Mouse (Mus musculus): ENCODE data around the gene Lrrc39.
"Not testable (repeated sequence)": the region's sequence is repeated elsewhere in the genome, so short reads cannot be mapped to it uniquely, and the experiment has no call there.

Lrrc39 gene

DNA sequence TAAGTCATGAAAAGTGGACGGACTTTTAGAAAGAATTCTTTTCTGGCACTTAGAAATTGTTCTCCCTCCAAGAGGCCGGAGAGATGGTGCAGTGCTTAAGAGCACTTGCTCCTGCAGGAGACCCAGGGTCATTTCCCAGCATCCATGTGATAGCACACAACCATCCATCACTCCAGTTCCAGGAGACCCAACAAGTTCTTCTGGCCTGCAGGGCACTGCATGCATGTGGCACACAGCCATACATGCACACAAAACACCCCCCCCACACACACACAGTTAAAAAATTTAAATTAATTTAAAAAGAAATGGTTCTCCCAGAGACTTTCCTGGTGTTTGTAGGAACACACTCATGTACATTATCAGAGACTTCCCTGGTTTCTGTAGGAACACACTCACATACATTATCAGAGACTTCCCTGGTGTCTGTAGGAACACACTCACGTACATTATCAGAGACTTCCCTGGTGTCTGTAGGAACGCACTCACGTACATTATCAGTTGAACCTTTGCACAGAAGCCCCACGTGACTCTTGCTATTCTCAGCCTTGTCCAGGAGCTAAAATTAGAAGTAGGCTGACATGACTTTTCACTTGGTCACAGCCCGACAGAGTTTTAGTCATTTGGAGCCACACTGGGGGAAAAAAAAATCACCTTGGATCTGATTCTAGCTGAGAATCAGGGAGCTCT is at the start of gene Lrrc39:
TSS of gene Lrrc39 (plus strand) at position 566 of the 687 bp plus-strand sequence.
- DNase-seq: no peak

DNA sequence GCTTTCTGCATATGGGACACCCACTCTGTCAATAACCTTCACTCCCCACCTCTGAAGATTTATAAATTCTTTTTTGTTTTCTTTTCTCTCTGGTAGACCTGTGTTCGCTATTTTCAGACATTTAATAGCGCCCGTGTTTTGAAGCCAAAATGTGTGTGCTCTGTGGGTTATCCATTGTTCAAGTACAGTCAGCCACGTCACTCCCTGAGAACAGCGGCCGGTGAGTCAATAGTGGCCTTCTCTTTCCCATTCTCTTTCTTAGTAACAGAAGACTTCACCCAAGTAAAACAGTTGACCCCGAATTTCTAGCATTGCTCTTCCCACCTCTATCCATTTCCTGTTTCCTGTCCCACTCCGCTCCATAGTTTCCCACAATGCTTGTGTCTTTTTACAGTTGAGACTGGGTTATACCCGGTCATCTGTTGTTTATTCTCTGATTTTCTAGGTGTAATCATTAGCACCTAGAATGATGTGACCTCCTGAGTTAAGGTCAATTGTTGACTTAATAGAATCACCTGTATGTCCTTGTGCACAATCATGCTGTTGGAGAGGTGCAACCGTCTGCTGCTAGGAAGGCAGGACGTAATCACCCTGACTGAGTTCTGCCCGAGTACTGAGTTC is 42.5 kb upstream of the Lrrc39 start:
- no peak for DNase-seq

DNA sequence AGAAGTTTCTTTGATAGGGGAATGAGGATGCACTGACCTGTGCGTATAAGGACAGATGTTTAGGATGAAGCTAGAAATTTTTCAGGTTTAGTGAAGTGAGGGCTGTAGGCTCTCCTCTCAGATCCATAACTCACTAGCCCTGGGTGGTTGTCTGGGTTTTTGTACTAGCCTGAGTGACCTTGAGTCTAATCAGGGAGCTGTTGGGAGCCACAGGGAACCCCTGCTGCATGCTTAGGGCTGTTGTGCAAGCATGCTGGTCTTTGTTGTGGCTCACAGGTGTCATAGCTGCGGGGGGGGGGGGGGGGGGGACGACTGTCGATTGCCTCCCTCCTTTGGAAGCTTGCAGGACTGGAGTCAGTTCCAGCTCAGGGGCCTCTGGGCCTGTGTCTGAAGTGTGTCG is 33.0 kb upstream of the Lrrc39 start:
- no peak for DNase-seq

DNA sequence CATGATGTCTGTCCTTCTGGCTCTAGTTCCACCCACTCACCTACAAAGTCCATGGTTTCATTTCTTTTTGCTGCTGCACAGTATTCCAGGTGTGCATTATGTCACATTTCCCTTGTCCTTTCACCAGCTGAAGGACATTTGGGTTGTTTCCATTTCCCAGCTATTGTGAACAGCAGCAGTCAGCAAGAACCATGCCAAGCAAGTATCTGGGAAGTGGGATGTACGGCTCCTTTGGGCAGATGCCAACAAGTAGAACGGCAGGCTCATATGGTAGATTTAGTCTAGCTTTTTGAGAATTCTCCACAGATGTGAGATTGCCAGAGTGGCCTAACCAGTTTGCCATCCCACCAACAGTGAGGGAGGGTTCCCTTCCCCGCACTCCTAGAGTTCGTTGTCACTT is 31.9 kb upstream of the Lrrc39 start:
- DNase-seq: no peak

DNA sequence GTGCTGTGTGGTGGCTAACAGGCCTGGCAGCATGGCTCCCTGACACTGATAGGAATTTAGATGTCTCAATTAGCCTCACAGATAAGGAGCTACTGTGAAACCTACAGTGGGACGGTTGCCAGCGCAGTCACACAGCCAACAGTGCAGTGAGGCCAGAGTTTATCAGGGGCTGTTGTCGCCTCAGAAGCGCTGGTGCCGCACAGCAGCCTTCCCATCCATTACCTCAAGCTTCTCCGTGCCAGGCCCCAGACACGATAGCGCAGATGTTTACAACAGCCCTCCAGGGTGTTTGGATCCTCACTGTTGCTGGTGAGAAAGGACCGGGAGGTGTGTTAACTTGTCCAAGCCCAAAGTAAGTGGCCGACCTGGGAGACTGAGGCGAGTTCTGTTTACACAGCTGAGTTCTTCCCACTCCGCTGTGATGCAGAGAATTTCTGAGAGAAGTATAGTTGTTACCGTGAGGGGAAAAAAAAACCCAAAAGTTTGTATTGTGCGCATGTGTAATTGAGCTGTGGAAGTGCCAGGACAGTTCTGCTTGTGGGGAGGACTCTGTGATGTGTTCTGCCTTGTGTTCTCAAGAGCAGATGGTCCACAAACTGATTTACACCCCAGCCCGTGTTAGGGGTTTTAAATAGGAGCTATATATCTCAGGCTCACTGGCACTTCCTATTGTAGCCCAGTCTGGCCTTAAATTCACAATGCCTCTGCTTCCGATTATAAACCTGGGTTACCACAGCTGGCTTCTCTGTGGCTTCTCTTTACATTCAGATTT is 26.2 kb upstream of the Lrrc39 start:
- no peak for DNase-seq

DNA sequence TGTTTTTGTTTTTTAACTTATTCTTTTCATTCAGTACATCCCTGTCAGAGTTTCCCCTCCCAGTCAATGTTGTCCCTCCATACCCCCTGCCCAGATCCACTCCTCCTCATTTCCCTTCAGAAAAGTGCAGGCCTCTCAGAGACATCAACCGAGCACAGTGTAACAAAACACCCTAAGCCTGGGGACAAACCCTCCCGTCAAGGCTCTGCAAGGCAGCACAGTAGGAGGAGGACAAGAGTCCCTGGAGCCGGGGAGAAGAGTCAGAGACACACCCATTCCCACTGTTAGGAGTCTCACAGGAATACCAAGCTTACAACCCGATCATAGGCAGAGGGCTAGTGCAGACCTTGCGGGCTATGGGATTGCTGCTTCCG is 25.6 kb upstream of the Lrrc39 start:
- no peak for DNase-seq

DNA sequence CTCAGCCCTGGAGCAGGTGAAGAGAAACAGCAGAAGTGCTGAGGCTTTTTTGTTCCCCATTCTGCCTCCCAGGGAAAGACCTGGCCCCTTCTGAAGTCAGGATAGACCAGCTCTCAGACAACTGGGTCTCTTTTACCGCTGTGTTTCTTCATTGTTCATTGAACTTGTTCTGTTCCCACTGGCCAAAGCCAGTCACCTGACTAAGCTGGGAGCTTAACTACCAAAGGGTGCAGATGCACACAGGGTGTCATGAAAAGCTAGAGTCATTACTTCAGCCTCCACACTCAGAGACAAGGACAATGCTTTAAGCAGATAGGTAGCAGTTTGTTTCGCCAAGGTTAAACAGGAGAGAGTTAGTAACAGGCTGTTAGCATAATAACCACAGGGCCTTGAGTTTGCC is 20.7 kb upstream of the Lrrc39 start:
- no peak for DNase-seq

DNA sequence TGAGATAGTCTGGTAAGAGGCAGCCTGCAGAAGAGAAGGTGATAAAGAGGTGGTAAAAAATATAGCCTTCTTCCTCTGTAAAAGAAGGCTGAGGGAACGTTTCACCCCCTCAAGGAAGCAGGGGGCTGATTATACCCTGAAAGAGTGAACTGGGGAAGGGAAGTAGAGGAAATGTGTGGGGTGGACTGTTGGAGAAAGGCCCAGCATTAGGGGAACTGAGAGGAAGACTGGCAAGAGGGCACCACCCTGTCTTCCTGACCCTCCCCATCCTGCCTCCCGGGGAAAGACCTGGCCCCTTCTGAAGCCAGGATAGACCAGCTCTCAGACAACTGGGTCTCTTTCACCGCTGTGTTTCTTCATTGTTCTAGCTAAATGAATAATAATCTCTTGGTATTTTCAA is 20.2 kb upstream of the Lrrc39 start:
- DNase-seq: no peak

DNA sequence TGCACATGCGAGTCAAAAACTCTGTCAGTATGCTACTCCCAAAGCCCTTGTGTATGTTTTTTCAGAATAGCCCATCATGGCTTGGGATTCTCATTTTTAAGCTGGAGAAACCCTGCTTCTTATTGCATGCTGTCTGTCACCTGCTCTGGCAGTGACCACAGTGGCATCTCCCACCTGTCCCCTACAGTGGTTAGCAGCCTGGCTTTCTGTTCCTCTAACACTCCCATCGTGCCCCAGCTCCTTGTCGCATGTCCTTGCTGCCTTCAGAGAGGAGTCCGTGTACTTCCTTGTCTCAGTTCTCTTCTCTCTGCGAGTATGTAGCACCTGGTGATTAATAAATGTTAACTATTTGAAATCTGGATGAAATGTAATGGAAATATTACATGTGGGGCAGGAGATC is 15.3 kb upstream of the Lrrc39 start:
- no peak for DNase-seq

DNA sequence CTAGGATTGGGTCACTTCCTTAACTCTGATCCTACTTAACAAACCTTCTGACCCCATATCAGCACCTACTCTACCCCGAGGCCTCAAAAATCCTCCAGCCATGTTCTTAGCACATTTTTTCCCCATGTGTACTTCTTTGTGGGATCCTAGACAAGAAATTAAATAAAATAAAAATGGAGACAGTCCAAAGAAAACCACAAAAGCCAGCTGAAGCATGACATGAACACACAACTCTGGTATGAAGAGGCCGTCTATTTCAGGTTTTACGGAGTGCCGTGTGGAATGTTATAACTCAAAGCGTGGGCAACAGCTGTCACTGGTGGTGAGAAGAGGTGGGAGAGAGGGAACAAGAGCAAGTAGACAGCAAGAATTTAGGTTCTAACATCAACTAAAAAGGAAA is 11.4 kb upstream of the Lrrc39 start:
- DNase-seq: no peak

DNA sequence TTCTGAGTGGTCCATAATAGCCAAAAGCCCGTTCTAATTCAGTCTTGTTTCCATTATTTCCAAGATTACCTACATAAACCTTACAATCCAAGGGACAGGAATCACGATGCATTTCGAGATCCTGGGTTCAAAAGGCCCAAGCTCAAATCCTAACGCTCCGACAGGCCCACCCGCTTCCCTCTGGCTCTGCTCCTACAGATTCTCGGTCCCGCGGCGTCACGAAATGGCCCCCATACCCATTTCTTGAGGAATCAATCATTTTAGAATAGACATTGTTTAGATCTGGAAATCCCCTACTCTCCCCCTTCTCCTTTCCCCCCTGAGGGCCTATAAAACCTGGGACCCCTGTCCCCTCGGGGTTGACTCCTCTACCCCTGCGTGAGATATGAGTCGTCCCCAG is 1.5 kb upstream of the Lrrc39 start:
- DNase-seq: not testable (repeated sequence)

DNA sequence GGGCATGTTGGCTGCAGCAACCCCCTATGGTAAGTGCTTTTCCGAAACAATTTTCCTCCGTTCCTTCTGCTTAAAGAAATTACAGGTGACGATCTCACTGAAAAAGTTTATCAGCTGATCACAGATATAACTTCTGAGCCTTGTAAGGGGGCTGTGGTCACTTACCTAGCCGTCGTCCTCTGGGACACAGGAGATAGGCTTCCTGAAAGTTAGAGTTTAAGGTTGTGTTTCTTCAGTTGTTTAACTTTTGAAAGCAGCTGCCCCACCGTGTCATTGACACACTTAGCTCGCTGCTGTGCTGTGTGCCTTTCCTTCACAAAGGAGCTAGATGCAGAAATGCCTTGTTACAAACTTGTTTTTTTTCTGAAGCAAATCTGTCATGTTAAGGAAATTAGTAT is 321 bp downstream of the Lrrc39 start:
- no peak for DNase-seq

DNA sequence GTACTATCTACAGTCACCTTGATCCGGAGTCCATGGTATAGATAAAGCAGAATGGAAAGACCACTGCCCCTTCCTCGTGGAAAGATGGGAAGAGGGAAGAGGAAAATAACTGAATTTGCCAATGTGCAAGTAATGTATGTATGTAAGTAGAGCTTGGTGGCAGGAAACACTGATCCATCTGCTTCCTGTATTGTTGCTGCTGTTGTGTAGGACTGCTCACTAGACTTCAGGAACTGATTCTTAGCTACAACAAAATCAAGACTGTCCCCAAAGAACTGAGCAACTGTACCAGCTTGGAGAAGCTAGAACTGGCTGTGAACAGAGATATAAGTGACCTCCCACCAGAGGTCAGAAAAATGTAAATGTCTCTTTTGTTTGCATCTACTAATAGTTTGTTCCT is 7.9 kb downstream of the Lrrc39 start:
- no peak for DNase-seq

DNA sequence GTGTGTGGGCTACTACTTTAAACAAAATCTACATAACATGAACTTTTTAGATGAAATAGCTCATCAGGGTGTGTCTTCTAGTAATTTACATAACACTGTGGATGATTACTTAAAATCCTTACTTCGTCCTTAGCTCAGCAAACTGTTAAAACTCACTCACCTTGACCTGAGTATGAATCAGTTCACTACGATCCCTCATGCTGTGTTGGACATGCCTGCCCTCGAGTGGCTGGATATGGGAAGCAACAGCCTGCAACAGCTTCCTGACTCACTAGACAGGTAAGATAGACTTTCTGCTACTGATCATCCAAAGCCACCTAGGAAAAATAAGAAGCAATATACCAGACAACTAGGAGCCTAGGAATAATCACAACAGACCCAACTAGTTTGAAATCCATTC is 14.5 kb downstream of the Lrrc39 start:
- DNase-seq: no peak

DNA sequence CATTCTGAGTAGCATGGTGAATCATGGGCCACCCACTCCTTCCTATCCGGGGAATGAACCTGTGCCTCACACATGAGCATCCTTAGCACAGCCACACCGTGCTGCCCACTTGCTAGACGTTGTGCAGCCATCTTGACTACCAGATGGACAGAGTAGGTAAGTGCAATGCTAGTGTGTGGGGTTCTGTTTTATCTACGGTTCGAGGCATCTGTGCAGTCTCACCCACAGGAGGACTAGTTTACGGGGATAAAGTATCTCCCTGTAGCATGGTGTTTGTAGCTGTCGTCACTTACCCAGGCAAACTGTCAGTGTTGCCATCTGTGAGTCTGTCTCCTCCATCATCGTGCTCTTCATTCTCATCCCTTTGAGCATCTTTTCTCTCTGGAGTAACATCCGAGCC is 19.4 kb downstream of the Lrrc39 start:
- no peak for DNase-seq

DNA sequence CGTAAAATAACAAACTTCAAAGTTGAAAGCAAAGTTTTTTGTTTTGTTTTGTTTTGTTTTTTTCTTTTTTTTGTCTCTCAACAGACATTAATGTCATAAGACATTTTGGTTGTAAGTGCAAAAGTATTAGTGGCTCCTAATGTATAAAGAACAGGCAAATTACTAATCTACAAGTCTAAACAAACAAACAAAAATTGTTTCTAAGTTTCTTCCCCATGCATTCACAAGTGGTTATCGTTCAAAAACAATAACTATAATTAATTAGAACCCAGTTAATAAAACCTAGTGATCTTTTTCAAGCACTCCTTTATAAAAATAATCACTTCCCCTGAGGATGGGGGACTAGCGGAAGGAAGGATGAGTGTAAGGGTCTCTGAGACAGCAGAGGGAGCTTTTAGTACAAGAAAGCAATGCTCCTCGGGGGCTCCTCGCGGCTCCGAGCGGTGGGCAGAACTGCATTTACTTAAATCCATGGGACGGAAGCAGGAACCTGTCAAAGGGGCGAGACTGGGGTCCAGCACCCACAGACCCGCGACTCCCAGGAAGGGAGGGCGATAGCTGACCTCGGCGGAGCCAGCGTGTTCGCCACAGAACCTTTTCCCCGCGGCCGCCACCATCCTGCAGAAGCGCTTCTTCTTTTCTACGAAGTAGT is 31.4 kb downstream of the Lrrc39 start:
- DNase-seq: no peak

DNA sequence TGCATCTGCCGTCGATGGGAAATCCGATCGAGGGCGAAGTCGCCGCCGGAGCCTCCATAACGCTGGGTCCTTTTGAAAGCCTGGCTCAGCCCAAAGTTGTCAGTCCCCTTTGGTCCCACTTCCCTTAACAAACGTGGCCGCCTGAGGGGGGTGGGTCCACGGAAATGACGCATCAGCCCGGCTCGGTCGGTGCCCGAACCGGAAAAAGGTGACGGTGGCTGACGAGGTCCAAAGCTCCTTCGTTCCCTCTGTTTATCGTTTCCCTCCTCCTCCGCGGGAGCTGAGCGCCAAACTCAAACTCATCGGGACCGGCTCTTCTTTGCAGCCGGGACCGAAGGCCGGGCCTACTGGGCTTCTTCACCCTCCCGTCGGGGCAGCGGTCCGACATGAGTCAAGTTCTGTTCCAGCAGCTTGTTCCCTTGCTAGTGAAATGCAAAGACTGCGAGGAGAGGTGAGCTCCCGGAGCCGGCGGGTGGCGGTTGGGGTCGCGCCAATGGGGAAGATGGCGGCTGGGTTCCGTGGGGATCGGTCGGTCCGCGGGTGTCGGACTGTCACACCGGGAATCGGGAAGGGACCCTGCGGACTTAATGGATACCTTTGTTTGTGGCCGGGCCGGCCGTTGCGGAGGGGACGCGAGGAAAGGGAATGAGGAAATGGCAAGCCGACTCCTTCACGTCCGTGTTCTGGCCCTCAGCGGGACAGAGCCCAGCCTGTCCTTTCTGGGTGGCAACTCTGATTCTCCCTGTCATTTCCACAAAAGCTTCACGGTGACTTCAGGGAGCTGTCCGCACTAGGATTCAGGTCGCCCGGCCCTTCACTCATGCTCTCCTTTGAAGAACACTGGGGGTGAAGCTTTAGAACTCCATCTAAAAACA is 32.2 kb downstream of the Lrrc39 start, which contains the start of gene Sass6:
TSS of gene Sass6 (plus strand) at position 255 of the 875 bp plus-strand sequence.
- peak; percentile 98 for DNase-seq

DNA sequence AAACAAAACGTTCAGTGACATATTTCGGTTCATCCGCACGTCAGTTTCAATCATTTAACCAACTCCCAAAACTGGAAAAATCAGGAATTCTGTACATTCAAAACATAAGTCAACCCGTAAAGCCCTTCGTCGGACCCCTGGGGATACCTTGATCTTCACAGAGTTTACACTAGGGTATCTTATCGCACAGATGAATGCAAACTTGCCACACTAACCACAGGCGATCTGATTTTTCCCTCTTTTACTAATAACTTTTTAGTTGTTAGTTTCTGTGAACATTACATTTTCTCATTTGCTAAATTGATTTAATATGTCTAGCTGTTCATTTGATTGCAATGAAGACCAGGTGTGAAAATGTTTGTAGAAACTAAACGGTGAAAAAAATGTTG is 32.8 kb downstream of the Lrrc39 start:
- no peak for DNase-seq

DNA sequence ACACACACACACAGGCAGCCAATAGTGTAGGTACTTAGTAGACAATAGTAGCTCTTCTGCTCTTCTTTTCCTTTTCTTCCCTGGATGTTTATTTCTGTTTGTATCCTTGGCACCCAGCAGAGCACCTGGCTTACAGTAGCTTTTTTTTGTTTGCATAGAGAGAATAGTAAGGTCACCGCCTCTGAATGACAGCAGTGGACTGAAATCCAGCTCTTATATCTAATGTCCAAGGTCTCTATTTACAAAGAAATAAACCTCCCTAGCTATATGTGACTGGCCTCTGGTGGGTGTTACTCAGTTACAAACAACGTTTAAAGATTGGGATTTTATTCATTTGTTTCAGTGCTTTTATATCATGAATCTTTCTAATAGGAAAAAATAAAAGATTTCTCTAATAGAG is 36.9 kb downstream of the Lrrc39 start:
- DNase-seq: no peak

DNA sequence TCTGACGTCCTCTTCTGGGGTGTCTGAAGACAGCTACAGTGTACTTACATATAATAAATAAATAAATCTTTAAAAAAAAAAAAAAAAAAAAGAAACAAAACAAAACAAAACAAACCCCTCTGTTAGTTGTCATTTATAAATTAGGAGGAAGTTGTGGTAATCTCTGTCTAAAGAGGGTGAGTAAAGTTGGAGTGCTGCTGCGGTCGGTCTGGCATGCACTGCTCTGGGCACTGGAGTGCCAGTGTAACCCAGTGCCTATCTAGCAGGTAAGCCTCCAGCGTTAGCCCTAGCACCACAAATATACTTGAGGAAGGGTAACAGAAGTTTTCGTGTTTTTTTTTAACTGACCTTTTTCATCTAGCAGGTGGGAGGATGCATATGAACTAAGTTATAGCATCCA is 38.2 kb downstream of the Lrrc39 start:
- DNase-seq: no peak

DNA sequence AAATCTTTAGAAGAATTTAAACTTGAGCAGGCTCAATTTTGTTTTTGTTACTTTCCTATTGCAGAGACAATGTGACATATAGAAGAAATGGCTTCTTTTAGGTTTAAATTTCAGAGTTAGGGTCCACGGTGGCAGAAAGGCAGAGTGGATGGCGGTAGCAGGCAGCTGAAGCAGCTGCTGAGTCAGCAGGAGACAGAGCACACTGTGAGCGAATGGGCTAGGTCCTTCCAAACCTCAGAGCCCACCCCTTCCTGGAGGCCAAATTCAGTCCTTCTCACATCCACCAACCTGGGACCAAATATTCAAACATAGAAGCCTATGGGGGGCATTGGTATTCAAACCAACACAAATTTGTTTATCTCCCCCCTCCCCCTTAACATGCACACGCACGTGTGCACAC is 39.0 kb downstream of the Lrrc39 start:
- DNase-seq: no peak

DNA sequence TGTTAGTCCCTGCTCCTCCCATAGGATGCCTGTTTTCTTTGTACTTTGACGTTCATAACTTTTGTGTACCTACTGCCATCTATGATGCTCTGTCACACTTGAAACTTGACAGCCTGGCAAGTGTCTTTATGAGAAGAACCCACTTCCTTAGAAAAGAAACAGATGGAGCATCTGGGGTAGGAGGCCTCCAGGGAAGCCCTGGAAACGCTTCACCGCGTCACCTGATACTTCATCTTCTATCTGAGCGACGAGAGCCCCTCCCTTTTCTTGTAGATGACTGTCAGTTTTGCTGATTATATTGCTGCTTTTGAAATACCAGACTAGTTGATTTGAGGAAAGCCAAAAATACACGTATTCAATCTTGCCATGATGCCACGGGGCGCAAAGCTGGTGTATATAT is 41.8 kb downstream of the Lrrc39 start:
- no peak for DNase-seq
